Mouse (Mus musculus): ENCODE data around the gene Yju2.

Yju2 gene

DNA sequence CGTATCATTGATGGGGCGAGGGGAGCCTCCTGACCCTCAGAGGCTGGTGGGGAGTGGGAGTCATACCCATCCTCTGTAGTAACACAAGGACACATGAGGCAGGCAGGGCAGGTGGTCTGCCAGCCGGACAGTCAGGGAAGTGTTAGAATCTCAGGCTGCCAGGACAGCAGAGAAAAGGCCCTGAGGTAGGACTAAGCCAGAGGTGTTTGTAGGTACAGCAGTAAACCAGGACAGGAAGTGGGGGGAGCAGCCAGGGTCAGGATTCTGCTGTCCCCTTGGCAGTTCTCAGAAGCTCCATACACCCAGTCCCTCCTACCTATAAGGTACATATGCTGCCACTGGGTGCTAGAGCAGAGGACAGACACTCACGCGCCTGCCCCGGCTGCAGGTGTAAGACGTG is 2.7 kb downstream of the Yju2 start:
- whole genome bisulfite sequencing: 94% methylated on average over 7 of the region's 7 CpGs

DNA sequence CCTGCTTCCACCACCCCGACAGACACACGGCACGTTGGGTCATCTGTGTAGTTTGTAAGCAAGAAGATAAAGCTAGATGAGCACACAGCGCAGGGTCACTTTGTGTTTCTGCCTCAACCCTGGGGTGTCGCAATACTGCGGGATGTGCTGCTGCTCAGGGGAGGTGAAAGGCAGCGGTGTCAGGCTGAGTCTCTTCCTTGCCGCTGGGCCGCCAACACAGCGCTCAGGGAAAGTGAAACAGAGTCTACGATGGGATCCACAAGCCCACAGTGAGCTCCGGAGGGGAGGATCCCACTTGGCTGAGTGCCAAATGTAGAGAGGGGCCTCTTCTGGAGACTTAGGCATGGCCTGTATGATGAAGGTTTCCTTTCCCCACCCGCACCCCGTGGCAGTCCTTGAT is 4.3 kb downstream of the Yju2 start:
- WGBS: 79% methylated on average over 14 of the region's 14 CpGs

DNA sequence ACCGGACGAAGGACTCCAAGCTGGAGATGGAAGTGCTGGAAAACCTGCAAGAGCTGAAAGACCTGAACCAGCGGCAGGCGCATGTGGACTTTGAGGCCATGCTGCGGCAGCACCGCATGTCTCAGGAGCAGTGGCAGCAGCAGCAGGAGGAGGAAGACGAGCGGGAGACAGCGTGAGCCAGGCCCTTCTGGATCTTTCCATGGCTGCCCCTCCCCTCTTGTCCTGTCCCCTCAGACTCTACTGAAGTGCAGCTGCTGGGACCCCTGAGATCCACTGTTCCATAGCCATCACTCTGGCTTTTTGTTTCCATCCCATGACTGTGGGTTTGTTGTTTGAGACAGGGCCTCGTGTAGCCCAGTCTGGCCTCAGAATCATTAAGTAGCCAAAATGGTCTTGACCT is 5.6 kb downstream of the Yju2 start:
- WGBS: 94% methylated on average over 10 of the region's 10 CpGs

DNA sequence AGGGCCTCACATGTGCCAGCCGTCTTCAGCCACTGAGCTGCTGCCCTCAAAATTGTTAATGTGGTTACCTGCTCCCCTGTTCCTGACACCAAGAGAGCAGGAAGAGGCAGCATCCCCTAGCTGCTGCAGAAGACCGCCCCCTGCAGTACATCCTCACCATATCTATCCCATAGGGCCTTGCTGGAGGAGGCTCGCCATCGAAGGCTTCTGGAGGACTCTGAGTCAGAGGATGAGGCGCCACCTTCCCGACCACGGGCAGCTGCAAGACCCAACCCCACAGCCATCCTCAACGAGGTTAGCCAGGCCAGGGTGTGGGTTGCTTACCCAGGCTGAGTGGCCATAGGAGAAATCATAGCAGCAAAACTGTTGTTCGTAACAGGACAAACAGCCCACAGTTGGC is 6.1 kb downstream of the Yju2 start:
- WGBS: 85% methylated on average over 9 of the region's 9 CpGs

DNA sequence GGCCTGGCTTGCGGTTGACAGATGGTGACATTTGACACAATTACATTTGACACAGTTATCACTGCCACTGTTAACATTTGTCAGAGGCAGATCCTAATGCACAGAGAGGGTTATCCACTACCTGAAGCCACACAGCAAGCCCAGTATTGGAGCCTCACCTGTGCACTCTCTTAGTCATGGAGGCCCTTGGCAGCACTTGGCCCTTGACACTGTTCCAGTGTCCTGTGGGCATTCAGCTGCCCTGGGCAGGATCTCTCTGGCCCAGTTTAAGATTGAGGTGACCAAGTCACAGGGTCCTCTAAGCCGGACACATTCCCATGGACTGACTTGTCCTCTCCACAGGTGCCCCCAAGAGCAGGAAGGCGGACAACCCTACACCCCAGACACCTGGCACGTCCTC is 8.3 kb downstream of the Yju2 start:
- 95% methylated on average over 4 of the region's 4 CpGs for WGBS

DNA sequence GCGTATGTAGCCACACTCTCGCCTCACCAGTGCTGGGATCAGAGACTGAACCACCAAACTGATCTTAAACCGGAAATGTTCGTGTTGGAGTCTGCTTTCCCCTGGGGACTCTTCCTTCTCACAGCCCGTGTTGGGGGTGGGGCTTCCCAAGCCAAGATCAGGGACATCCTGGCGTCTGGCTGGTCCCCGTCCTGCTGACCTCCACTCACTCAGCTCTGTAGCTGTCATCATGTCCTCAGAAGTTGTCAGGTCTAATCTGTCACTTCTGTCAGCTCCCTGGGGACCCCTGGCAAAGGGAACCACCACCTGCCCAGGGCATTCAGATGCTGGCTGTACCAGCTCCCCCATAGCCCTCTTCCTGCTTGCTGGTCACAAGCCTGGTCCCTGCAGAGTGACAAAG is 9.3 kb downstream of the Yju2 start:
- 82% methylated on average over 7 of the region's 7 CpGs for WGBS

DNA sequence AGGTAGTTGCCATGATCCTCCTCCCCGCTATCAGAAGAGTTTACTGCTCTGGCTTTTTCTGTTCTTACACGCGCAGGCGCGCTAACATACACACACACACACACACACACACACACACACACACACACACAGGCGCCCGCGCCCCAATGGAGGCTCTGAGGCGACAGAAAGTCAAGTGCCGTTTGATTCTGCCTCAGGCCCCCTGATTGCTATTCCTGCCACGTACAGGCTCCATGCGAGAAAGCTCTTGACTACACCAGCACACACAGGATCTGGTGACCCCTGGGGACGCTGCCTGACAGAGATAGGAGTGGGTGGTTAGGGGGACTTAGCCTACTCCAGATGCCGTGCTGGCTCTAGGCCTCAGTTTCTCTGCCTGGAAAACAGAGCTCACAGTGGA is 10.7 kb downstream of the Yju2 start:
- WGBS: 40% methylated on average over 14 of the region's 14 CpGs

DNA sequence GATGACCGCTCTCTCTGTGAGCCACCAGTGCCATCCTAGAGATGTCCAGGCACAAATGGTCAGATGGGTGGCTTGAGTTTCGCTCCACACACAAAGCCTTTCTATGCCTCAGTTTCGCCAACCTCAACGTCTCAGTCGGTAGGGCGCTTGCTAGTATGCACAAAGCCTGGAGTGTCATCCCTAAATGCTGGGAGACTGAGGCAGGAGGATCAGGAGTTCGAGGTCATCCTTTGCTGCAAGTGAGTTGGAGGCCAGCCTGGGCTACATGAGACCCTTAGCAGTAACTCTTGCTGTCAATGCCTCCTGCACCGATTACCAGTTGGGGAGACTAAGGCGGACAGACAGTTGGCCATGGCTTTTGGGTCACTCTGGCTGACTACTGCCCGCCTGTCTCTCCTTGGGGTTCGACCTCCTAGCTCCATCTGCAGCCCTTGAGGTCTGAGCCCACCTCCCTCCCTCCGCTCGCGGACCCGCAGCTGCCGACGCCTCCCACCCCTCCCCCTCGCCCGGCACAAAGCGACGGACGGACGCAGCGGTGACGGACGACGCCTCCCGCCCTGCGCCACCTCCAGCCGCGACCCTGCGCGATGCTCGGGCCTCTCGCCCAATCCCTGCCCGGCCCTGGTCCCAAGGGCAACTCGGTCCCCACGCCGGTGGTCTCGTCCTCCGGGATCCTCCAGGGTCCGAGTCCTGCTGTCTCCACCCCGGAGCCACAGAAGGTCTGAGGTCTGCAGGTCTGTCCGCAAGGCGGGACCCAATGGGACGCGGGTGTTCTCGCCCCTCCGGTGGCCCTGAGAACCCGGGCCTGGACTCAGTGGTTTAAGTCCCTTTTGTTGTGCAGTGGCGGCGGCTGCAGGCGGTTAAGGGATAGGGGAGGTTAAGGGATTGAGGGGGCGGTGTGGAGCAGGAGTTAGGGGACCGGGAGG is 11.3 kb downstream of the Yju2 start, which contains the start of gene Shd:
Gene Shd (plus strand): TSS at position 502 of the 926 bp plus-strand sequence.
- WGBS: 8% methylated on average over 54 of the region's 55 CpGs

DNA sequence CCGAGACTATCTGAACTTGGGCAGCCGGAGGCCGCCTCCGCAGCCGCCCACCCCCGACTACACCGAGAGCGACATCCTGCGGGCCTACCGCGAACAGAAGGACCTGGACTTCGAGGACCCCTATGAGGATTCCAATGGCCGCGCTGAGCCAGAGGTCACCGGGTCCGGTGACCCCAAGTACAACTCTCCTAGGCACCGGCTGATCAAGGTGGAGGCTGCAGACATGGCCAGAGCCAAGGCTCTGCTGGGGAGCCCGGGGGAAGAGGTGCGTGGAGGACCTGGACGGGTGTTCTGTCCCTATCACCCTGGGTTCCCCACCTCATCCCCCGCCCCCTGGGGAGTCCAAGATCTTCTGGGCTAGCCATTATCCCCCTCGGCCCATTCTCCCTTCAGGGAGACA is 12.6 kb downstream of the Yju2 start:
- WGBS: 36% methylated on average over 22 of the region's 22 CpGs

DNA sequence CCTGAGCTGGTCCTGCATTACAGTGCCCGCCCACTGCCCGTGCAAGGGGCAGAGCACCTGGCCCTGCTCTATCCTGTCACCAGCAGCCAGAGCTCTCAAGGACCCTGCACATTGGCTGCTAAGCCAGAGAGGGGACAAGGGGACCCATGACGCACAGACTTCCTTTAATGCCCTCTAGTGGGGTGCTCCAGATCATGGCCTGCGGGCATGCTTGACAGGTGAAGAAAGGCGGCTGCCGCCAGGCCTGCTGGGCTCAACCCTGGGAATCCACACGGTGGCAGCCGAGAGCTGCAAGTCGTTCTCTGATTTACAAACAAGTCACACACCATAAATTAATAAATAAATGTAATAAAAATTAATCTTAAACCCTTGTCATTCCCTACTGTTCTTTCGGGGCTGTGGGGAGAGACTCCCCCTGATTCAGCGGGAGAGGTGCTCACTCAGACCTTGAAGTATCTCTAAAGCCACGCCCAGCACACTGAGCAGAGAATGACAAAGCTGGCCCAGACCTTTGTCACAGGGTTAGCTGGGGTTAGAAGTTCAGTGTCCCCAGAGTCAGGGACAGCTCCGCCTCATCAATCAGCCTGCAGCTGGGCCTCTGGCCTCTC is 17.5 kb downstream of the Yju2 start:
- 20% methylated on average over 13 of the region's 13 CpGs for whole genome bisulfite sequencing

DNA sequence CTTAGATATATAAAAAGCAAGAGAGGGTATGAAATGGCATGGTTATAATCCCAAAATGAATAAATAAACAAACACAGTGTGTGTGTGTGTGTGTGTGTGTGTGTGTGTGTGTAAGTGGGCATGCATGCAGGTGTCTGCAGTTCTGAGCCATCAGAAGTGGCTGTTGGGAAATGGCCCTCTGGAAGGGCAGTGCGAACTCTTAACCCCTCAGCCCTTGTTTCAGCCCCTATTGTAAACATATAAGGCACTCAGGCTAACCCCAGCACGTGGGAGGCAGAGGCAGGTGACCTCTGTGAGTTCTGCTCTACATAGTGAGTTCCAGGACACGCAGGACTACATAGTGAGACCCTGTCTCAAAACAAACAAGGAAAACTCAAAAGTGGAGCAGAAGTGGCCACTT is 18.4 kb downstream of the Yju2 start:
- WGBS: 67% methylated on average over 3 of the region's 3 CpGs

DNA sequence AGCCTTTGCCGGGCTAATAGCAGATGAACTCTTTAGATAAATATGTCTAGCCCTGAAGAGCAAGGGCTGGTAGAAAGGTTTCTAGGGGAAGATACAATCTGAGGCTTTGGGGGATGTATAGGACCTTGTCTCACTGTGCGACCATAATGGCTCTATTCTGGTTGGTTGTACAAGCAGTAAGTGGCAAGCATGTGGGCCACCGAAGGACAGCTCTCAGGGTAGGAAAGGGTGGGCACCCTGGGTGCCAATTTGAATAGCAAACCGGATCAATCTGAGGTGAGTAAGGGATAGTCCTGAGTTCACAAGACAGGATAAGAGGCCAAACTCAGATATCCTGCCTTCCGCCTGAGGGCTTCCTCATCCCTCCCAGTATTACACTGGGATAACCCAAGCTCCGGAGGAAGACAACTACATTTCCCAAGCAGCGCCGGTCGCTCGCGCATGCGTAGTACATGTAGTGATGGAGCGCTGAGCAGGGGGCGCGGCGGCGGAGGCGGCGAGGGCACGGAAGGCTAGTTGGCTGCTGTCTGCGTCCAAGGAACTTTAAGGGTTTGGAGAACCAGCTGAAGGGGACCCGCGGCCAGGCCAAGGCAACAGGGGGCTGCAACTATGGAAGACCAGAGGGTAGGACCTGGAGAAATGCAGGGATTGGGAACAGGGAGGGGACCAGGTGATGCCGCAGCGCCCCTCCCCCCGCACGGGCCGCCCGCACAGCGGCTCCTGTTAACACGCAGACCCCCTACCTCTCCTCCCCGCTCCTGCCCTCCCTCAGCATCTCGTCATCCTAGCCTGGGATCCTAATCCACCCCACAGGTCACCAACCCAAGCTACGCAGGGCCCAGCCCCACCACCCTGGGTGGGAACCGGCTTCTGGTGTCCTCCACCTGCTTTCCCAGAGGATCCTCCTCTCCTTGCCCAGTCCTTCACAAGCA is 27.4 kb downstream of the Yju2 start, which contains the start of gene Fsd1:
Gene Fsd1 (plus strand): TSS at position 480 of the 932 bp plus-strand sequence.
- WGBS: 6% methylated on average over 35 of the region's 35 CpGs

DNA sequence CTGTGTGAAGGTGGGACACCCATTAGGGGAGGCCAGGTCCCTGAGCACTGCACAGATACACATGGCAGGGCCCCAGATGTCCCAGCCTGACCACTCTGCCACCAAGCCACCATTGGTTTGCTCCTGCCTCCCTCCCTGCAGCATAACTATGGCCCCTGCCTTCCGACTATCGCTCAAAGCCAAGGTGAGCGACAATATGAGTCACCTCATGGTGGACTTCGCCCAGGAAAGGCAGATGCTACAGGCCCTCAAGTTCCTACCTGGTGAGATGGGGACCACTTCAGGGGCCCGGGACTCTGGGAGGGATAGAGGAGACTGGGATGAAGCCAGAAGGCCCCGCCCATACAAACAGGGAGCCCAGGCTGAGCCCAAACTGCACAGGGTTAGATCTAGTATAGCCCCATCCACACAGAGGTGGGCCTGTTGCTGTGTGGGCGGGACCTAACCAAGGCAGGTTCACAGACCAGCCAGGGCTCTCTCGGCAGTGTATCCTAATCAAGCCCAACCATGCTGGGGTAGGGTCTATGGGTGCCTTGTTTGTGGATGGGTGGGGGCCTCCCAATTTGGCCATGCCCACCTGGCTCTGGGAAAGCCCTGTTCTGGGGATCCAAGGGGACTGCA is 31.5 kb downstream of the Yju2 start:
- 91% methylated on average over 8 of the region's 8 CpGs for WGBS

DNA sequence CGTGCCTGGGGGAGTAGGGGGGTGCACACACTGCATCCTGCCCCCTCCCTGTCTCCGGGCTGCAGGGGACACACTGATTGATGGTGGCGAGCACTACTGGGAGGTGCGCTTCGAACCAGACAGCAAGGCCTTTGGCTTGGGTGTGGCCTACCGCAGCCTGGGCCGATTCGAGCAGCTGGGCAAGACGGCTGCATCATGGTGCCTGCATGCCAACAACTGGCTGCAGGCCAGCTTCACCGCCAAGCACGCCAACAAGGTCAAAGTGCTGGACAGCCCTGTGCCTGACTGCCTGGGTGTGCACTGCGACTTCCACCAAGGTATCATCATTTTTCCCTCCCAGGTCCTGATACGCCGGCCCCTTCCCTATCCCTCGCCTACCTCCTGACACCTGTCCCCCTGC is 37.1 kb downstream of the Yju2 start:
- 82% methylated on average over 15 of the region's 15 CpGs for WGBS

DNA sequence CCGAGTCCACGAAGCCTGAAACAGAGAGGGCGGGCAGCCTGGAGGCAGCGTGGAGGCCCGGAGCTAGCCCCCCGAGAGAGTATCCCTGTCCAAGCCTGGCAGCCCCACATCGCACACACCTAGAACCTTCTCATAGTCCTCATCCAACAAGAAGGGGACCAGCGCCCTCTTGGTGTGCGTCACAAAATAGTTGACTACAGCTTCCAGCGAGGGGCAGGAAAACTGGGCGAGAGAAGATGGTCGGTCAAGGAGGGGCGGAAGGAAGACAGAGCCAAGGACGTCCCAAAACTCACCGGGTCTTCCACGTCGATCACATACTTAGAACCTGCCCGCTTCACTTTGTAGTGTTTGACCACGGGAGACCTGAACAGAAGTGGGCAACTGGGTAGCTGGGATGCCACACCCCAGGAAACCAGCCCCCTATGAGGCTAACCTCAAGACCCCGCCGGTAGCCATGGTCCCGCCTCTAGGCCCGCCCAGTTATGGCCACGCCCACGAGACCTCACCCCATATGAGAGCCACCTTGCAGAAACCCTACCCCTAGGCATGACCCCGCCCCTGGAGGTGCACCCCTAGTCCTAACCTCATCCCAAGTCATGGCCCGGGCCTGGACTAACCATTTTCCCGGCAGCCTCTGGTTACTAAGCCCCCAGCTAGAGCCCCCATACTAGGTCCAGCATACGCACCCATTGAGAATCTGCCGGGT is 41.0 kb downstream of the Yju2 start:
- WGBS: 25% methylated on average over 30 of the region's 30 CpGs

DNA sequence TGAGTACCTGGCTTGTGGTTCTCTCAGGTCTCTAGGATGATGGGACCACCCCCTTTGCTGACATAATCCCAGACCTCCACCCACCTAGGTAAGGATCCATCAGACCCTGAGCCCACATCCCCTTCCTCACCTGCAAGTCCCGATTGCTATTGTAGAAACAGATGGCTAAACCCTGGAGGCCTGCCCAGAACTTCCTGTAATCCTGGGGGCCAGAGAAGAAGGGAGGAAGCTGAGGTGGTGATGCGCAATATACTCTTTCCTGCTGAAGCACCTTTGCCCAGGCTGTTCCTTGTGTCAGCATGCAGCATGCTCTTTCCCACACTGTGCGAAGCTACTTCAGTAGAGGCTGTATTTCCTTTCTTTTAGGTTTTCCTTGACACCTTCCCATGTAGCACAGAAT is 44.1 kb downstream of the Yju2 start:
- WGBS: 68% methylated on average over 3 of the region's 3 CpGs

DNA sequence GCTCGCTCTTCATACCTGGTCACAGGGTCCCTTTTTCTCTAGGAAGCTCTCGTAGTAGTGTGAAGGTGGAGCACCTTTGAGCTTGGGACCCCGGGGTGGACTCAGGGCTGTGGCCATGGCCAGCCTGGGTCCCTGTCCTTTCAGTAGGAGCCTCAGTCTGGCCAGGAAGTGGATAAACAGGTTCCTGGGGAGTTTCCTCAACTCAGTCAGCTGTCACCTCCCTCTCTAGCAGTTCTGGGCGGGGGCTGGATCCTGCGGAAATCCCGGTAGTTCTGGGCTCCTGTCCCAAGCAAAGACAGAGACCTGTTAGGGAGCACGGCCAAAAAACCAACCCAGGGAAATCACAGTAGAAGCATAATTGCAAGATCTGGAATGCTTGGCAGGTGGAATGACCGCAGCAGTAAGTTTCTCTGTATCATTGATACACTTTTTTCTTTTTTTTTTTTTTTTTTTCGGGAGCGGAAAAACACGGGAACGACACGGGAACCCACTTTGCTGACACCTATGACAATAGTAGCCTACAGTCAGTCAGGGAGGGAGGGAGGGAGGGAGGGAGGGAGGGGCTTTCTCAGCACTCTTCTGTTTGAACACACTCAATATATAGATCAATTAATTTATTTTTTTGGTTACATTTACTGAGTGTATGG is 46.6 kb downstream of the Yju2 start, which contains the start of the genes Stap2 and Mpnd:
Gene Stap2 (minus strand): TSS at position 170 of the 647 bp plus-strand sequence.
Gene Mpnd (plus strand): TSS at position 297 of the 647 bp plus-strand sequence.
- 45% methylated on average over 13 of the region's 13 CpGs for WGBS

DNA sequence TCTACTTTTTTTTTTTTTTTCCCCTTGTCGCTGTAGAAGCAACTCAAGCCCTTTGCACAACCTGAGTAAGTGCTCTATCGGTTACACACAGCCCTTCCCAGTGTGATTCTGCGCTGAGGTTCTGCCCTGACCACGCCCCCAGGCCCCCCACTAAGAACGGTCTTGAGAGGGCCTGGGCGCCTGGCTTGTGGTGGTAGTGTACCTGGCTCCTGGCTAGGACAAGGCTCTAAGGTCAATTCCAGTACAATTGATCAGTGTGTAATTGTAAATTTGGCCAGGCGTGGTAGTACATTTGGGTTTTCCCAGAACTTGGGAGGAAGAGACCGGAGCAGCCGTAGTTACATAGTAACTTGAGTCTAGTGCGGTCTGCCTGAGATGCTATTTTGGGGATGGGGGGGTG is 48.1 kb downstream of the Yju2 start:
- WGBS: 54% methylated on average over 10 of the region's 10 CpGs

DNA sequence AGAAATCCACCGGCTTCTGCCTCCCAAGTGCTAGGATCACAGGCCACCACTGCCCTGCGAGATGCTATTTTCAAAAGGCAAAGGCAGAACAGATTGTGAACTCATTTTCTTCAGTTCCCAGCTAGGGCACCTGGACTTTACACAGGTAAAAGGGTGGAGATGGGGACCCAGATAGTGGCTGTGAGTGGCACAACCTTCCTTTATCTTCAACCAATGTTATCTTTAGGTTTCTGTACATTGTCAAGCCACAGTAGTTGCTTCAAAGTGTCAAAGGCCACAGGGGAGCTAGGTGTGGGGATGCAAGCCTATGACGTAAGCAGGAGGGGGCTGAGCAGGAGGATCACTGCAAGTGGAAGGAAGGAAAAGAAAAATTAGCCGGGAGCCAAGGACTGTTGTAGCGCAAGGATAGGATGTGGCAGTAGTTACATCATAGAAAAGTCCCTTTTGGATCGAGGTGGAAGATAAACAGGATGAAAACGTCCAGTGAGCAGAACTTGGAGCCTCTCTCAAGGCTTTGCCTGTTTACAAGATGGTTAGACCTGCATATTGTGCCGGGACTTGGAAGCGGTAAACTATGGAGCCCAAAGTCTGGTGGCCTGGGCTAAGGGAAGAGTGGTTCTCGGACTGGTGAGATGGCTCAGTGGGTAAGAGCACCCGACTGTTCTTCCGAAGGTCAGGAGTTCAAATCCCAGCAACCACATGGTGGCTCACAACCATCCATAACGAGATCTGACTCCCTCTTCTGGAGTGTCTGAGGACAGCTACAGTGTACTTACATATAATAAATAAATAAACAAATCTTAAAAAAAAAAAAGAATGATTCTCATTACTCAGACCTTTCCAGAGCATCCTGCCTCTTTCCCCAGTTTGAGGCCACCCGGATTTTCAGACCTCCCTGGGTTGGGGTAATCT is 48.8 kb downstream of the Yju2 start:
- WGBS: 27% methylated on average over 14 of the region's 14 CpGs

Data from cerebral cortex, adult 2 months (tissue).